Mouse (Mus musculus) embryonic stem cell, embryonic (primary cell): ENCODE measurements around the gene Gm4297.
"Not testable (repeated sequence)": the region's sequence is repeated elsewhere in the genome, so short reads cannot be mapped to it uniquely, and the experiment has no call there.

Source experiments
- CTCF ChIA-PET, 4 experiments: fragments of 300-600 bp in 2 of 4; fragments of 350-600 bp in 2 of 4; sonication (Branson Sonifier 250); formaldehyde crosslinking; loops; one replicate each; lab custom pipeline; 2022; ENCODE audit warnings: inconsistent platforms in 2 of 4; lab: Charles Lee
- POLR2A ChIA-PET, 4 experiments: fragments of 300-600 bp in 2 of 4; fragments of 350-600 bp in 2 of 4; sonication (Branson Sonifier 250); formaldehyde crosslinking; loops; one replicate each; lab custom pipeline; 2022; ENCODE audit warnings: antibody characterized with exemption in 4 of 4, inconsistent platforms in 1 of 4; lab: Charles Lee

The Gm4297 gene

GRCm38 (mm10) chrX:24574795-24575194, at the start of gene Gm4297:
Gene Gm4297, minus strand, starts transcription at chrX:24574895.
- CTCF ChIA-PET, POLR2A ChIA-PET: not testable (repeated sequence)
